Mouse (Mus musculus): ENCODE measurements around the gene Lamc1.

Lamc1 gene

DNA sequence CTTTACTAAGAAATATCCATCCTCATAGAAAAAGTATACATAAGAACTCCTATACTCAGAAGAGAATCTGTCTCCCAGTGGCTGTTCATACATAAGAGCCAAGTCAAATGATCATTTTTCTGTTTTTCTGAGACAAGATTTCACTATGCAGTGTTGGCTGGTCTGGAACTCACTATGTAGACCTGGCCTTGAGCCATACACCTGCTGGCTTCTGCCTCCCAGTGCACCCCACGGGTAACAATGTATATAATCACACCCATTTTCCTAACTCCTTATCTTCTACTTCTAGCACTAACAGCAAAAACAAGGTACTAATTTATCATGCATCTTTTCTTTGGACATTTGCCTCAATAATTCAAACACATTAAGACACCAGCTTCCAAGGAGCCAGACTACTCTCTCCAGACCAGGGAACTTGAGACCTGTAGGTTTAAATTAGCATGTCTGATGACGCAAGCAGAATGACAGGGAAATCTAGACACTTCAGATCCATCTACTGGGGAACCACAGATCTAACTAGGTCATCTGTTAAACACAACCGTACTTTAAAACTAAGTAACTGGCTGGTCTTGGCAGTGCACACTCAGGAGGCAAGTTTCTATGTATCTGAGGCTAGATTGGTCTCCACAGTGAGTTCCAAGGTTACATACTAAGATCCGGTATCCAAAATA, 79.9 kb downstream of the Lamc1 start:
- no peak for DNase-seq

DNA sequence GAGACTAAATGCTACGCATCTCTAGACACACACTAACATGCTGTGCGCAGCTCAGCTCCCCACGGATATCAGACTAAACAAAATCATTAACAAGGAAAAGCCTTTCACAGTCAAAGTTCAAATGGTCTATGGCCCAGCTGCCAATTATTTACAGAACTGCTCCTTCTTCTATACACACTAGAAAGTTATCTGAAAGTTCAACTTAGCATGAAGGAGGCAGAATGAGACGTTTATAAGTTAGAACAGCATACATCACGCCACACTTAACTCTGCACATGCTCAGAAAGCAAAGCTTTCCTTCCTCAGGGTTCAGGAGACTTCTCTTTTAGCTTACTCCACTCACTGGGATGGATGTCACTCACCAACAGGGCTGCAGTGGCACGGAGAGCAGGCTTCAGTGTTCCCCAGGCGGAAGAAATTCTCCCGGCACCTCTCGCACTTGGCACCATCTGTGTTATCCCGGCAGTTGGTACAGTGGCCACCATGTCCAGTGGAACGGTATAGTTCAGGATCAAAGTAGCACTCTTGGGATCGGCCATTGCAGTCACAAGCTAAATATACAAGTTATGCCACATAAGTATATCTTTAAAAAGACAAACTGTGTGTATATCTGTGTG, 80.9 kb downstream of the Lamc1 start:
- DNase-seq, result no peak

DNA sequence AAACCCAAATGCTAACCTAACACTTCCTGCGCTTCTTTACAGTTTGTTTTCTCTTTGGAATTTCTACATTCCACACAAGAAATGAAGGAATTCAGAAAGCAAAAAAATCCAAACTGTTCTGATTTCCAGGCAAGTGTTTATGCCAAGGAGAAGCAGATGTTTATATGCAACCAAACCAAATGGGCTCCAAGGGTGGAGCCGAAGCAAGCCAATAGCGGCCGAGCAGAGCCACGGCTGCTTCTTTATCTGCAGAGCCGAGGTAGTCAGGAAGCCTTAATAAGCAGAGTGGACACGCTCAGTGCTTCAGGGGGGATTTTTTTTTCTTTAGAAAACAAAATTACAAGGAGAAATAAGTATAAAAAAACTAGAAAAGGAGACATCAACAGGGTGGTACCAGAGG, 91.2 kb downstream of the Lamc1 start:
- no peak for DNase-seq

DNA sequence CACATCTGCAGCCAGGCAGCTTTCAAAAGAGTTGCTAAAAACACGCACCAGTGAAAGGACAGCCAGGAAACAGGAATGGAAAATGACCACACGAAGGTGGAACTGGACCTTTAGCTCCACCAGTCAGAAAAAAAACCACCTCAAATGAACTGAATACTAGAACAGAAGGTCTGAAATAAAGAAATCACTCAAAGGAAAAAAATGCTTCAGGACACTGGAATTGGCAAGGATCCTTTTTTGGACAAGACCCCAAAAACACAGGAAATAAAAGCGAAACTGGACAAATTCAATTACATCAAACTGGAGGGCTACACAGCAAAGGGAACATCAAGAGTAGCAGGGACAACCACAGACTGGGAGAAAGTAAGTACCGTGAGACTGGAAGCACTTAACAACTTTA, 97.0 kb downstream of the Lamc1 start:
- DNase-seq, result no peak

DNA sequence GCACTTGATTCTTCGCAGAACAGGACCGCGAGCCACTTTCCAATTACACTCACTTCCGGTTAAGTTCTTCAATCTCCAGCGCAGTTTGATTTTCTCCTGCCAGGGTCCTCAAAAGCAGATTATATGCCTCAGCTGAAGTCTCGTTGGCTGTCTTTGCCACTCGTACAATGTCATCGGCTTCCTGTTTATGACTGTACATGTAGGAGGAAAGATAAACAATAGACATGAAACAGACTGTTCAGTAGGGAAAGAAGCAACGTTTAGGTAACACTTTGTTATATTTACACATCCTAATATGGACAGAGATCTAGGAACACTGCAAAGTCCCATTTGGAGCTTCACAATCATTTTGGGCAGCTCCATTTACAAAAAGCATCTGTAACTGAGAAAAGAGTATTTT, 100.9 kb downstream of the Lamc1 start:
- DNase-seq, result no peak

DNA sequence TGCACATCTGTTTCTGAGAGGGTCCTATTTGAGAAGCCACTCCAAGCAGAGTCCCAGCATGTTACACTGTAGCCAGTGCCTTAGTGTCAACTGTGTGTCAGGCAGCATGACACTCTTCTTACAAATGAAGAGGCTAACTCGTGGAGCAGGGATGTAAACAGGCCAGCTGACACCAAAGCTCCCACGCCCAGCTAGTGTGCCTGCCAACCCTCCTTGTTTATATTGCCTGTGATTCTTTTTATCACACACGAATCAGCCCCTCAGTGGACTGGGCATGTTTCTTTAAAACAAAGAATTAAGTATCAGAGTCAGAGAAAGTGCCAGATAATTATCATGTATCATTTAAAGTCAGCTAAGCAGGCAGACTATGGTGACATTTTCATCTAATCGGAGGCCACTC, 104.7 kb downstream of the Lamc1 start:
- no peak for DNase-seq

DNA sequence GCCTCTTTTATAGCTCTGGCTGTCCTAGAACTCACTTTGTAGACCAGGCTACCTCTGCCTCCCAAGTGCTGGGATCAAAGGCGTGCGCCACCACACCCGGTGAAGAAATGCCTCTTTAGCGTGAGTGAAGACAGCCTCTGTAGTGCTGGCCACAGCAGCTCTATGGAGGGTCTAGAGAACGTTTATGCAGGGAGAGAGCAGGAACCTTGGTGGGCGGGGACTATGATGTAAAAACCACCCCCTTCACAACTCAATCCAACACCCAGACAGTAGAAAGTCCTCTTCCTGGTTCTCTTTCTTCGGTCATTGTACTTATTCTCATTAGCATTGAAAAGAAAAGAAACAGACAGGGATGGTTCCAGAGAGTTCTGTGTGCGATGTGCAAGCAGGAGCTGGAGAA, 105.5 kb downstream of the Lamc1 start:
- no peak for DNase-seq

DNA sequence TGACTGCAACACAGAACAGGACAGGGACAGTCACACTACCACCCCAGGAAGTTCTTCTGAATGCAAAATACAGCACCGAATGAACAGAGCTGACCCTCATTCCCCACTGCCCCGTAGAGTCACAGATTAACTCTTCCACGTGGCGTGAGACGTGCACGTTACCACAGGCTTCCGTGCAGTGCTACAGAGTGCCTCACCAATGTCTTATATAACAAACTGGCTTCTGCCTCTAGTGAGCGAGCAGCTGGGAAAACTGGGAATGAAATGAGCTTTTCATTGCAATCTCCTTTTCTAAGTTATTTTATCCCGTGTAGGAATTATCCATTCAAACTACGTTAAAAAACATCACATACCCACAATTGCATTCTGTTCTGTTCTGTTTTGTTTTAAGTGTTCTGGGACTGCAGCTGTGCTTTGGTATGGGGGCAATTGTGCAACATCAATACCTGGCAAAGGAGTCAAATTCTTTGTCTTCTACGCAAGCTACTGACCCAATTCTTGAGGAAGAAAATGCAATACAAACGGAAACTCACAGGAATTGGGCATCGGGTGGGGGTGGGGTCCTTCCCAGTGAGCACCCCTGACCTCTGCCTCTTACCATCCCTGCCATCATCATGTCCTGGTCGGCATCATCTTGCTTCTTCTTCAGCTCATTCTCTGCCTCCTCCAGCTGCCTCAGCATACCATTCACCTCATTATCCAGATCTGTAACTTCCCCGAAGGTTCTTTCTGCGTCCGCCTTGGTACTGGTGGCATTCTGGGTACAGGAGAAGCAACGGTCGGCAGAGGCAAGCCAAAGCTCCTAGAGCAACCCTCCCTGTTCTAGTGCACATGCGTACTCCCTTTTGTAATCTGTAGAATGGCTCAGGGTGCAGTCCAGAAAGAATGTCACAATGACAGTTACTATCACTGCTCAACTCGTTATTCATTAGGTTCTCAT, 106.5 kb downstream of the Lamc1 start:
- DNase-seq, result no peak

DNA sequence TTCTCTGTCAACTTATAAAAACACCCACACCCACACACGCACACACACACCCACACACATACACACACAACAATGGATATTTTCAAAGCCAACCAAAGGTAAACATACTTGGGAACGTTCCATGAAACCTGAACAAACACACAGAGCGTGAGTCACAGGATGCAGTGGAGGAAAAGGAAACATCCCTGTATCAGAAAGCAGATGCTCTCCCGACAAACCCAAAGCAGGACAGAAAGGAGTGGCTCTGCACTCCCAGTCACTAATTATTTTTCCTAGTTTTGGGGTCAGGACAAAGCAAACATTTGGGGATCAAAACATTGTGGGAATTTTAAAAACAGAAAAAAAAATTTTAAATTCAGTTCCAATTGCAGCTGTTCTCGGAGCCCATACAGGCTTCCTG, 108.3 kb downstream of the Lamc1 start:
- DNase-seq, result no peak

DNA sequence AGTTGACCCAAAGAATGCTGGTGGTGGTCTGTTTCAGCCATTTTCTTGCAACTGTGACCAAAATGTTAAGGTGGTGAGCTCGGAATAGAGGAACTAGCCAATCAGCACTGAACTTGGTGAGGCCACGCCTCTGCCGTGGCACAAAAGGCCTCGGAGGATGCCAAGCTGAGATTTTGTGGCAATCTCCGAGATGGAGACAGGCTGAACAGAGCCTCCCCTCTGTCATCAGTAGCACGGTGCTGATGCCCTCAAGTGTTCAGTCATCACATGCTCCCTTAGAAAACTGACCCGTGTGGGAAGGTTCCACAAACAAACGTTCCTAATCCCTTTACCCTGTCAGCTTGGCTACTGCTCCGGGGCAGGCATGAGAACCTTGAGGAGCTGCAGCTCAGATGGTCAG, 113.2 kb downstream of the Lamc1 start:
- no peak for DNase-seq

DNA sequence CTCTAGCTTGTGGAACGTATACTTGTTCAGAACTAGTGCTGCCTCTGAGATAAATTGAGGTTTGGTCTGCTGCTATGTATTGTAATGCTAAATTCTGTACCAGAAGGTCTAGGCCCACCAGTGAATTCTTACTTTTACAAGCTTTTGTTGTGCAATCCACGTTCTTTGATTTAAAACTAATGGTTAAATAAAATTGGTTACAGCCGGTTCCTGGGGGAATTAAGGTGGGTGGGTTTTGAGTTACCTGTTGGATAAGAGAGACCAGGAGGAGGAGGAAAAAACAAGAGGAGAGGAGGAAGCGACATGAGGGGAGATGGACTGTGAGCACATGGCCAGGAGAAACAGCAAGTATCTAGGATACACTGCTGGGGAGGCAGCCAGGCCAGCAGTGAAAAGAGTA, 116.1 kb downstream of the Lamc1 start:
- no peak for DNase-seq

DNA sequence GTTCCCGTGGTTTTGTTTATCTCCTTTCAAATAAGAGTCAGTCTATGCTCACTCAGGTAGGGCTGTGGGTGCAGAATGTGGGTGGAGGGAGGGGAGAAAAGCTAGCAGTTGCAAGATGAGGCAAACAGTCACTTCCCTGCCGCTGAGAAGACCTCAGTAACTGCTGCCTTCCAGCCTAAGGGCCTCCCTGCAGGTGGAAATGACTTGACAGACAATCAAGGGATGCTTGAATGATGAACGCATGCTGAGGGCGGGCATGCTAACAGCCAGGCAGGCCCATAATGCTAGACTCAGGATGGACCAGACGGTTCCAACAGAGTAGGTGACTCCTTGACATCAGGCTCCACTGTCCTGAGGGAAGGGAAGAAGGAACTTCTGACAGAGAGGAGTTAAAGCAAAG, 116.9 kb downstream of the Lamc1 start:
- no peak for DNase-seq

DNA sequence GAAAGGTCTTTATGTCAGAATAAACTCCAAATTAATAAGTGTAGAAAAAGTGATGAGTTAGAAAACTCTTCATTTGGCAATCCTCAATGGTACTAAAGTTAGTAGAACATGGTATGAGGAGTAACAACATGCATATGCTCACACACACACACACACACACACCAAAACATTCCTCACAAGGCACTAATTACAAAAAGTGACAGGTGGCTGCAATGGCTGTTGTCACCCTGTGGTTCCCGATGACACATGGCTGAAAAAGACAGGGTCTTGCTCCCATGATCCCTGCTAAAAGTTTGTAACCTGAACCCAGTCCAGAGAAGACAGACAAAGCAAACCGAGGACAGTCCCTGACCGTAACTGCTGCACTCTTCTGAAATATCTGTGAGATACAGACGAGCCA, 121.6 kb downstream of the Lamc1 start:
- no peak for DNase-seq

DNA sequence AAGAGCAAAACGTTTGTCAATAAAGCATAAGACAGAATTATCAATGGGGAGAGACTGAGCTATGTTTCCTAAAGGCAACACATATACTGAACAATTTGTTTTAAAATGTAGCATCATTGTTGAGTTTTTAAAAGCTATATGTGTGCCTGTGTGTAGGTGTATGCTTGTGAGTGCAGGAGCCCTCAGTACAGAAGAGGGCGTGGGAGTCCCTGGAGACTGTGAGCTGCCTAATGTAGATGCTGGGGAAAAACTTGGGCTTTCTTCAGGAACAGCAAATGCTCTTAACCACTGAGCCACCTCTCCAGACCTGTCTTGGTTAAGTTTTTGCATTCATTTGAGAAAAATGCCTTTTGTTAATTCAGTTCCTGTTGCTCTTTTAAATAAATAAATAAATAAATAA, 122.4 kb downstream of the Lamc1 start:
- DNase-seq, result no peak

DNA sequence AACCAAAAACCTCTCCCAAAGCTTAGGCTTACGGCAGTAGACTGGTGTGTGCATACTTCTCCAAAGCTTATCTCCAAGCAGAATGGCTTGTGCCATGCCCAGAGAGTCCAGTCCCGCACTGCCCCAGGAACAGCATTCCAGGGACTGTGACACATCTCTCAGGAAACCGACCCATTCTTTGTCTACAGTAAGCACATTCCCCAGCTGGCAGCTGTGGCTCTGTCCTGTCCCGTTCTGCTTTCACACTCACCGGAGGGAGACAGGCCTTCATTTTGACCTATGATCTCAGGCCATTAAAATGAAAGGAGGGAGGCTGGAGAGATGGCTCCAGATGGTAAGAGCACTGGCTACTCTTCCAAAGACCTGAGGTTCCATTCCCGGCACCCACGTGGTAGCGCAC, 130.4 kb downstream of the Lamc1 start:
- DNase-seq, result no peak

DNA sequence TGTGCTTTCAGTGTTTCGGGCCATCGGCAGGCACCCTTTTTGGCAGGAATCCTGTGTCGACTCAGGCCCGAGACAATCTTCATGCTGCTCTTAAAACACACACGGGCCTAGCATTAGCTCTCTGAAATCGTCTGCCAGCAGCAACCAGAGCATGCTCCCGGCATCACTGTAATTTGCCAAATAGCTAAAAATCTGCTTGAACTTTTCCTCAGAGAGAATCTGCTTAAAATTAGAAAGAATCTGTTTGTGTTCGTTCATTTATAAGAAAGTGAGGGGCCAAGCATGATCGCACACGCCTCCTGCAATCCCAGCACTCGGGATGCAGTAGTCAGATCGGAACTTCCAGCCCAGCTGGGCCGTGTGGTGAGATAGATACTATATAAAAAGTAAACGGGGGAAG, 131.1 kb downstream of the Lamc1 start:
- no peak for DNase-seq

DNA sequence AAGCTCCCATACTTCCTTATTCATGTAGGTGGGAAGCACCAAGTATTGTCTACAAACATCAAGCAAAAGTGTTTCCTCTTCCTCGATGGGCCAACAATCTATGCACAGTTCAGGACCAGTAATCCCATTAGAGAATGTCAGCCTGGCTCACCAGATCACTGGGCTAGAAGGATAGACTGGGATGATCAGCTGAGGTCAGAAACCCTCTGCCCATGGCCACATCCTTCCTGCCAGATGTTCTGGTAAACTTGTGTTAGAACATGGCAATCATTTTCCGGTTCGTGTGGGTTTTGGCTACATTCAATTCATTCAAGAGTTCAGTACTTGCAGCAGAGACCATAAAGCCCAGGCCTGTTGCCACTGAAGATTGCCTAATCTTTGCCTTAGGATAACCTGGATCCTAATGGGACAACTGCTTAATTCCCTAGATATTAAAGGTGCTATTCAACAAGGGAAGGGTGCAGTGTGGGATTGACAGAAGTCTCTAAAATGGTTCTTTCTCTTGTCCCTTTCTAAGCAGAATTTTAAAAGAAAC, 135.2 kb downstream of the Lamc1 start:
- DNase-seq, result no peak

DNA sequence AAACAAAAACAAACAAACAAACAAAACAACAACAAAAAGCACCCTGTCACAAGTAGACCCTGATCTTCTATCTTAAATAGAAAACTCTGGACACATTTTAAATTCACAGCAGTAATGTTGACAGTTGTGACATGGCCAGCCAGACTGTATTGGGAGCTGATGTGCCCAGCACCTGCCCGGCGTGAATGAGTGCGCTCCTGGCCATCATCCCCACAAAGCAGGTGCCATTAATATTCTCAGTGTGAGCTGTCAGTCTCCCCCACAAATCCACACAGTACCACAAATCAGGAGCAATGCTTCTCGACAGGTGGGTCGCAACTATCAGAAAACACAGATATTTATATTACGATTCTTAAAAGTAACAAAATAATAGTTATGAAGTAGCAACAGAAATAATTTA, 139.6 kb downstream of the Lamc1 start:
- DNase-seq, result no peak

DNA sequence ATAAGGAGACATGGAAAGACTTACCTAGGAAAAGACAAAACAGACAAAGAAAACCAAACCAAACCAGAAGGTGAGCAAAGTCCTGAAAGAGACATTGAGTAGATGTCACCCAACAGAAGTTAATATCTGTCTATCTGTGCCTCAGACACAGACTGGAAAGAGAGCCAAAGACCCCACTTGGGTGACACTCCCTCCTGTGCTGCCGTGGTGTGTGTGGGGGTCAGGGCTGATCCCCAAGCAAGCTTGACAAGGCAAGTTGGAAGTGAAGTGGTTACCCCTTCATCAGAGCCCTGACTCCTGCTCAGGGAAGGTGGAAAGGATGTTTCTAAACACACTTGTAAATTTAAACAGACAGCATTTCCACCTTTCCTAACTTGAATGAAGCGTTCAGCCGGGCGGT, 140.2 kb downstream of the Lamc1 start:
- DNase-seq, result no peak

DNA sequence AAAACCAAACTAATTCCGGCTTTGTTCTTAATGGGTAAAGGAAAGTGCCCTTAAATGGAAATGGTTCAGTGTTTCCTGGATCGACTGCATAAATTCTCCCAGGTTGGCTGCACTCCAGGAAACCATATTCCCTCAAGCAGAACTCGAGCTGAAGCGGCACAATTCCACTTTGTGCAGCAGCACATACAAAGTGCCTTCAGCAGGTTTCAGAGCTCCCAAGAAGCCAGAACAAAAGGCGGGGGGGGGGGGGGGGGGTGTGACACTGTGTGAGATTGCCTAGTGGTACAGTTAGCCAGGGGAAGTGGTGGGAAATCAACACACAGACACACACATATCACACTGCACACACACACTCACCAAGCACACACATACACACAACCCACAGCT, 140.7 kb downstream of the Lamc1 start:
- peak; percentile 18 for DNase-seq

DNA sequence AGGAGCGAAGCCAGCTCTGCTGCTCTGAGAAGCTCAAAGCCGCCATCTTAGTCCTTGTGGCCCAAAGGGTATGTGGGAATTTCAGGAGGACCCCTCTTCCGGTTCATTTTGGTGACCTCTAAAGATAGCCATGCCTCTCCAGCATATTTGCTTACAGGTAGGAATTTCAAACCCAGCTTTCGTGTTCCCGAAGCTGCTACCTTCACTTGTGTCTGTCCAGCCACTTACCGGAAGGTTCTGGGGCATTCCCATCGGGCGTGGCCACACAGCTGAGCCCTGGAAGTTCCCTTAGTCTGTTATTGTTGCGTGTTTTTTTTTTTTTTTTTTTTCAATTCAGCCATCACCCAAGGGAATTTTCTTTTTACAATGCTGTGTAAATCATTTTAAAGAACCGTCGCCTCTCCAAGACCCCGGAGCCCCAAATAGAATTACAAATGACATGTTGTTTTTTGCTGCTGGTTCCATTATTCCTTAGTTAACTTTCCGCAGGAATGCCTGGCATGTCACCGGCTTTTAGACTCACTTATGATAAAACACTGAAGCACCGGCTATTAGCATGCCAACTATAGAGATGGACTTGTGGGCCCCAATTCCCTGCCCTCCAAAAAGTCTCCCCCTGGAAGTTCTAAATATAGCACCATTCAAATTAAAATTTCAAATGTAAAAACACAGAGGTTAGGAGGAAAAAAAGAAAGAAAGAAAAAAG, 141.2 kb downstream of the Lamc1 start:
- DNase-seq, result no peak

DNA sequence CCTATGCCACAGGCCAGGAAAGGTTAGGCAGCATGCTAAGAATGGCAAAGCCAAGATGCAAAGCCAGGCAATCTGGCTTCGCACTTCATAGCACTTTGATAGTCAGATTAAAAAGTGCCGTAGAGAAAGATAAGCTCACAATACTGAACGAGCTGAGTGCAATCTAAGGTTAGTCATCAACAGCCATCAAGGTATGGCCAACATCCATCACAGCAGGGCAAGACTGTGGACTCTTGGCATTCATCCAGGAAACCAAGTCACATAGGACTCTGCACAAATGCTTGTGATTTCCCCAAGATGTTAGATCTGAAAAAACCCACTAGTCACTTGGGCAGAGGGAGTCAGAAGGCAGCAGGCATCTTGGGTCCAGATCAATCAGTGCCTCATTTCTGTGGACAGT, 144.5 kb downstream of the Lamc1 start:
- DNase-seq, result no peak
